Mouse (Mus musculus) thymus, postnatal 25 days (tissue): ENCODE measurements around the gene Wfdc2.
"Not testable (repeated sequence)": the region's sequence is repeated elsewhere in the genome, so short reads cannot be mapped to it uniquely, and the experiment has no call there.

Experiments
- DNase-seq: peaks from one replicate; pipeline ENCODE4 v3.0.0; 2022

Gene Wfdc2

DNA sequence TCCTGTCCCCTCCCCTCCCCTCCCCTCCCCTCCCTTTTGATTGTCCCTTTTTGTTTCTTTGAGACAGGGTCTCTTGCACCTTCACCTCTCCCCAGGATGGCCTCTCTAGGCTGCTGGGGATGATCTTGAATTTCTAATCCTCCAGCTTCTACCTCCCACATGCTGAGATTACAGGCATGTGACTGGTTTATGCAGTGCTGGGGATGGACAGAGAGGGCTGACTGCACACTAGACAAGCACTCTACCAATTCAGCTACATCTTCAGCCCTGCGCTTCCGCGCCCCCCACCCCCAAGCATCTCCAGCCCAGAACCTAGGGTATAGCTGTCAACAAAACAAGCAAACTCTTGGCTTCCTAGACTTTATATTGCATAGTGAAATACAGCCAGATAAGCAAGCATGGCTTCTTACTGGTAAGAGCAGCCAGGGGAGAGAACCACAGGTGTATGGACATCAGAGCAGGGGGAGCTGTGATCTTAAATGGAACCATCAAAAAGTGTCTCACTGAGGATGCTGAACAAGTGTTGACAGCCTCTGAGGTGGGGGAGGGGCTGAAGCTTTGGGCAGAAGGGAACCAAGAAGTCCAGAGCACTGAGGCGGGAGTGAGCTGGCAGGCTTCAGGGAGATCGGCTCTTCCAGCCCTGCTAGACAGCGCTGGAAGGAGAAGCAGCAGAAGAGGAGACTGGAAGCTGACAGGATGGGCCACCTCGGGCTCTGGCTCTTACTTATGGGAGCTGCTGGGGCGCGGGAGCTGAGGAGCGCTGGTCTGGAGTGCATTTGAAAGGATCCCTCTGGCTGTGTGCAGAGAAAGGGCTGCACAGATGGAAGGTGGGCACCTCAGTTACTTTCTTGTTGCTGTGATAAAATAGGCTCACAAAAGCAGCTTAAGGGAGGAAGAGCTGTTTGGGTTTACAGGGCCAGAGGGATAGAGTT, 12.0 kb upstream of the Wfdc2 start:
- DNase-seq, result no peak

DNA sequence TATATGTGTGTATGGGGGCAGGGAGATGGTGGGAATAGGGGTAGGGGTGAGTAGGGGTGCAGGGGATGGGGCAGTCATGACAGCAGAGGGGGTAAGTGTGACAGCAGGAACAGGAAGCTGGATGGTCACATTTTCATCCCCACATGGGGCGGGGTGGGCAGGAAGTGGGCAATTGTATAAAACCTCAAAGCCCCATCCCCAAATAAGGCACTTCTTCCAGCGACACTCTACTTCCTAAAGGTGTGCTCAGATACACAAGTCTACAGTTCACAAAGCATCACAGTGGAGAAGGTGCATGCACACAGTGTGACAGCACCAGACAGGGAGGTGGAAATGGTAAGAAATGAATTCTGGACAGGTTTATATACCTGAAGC, 11.3 kb upstream of the Wfdc2 start:
- no peak for DNase-seq

DNA sequence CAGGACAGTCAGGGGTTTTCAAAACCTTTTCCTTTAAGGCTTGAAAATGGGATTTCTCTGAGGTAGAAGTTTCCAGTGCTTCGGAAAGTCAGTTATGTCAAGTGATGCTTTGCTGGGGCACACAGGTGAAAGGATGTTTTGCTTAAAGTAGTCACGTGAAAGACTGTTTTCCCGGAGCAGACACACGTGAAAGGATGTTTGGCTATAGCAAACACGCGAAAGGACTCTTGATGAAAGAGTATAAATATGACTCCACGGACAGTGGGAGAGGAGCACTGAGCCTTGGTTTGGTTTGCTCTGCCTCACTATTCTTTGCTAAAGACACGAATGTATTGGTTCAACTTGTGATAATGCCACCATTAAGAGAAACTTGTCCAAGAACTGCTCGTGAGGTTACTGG, 10.7 kb upstream of the Wfdc2 start:
- no peak for DNase-seq

DNA sequence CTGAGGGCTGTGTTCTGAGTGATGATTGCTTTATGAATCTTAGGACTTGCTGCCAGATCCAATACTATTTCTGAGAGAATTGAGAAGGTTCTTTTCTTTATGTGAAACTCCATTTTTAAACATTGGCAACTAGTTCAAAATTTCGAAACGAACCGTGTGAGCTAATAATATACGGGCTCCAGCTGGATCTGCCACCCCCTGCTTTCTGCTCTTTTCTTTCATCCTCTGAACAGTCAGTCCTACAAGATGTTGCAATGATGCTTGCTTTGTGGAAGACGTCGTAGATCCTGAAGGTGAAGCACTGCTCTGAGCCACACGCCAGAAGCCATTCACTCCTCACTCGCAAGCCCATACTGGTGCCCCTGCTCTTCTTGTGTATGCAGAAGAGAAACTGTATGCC, 3.8 kb upstream of the Wfdc2 start:
- DNase-seq, result no peak

DNA sequence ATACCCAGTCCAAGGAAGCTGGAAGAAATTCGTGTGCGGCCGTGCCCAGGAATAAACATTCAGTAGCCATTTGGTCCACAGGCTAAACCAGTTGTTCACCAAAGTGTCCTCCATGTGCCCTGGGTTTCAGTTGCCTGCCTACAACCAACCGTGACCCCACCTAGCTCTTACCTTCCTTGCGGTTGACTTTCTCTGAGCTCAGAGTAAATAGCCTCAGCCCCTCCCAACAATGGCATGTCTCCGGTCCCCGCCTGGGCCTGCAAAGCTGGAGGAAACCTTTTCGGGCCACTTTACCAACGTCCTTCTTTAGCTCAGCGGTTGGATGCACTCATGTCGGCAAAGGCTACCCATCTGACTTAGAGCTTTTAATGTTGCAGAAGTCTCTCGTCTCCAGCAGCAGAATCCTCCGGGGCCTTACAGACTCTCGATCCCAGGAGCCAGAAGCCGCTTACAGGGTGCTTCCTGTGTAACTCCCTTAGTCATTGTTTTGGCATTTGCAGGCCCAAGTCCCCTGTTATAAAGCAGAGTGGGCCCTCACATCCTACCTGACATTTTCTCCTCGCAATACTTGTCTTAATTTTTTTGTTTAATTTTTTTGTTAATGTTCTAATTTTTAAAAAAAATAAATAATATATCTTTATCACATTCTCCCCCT, 3.1 kb upstream of the Wfdc2 start:
- DNase-seq, result no peak

DNA sequence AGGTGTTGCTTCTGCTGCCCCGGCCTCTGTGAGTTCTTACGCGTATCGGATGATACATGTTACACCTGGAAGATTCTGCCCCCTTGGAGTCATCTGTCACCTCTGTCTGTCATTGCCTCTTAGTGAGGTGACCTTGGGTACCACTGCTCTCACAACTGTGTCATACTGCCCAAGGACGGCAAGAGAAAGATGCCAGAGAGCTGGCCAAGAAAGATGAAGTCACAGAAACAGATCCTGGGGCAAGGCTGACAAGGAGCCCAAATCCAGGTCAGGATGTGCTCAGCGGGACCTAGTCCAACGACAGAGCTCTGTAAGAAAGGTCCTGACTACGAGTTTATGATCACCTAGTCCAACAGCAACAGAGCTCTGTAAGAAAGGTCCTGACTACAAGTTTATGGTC, 2.1 kb upstream of the Wfdc2 start:
- DNase-seq, result no peak

DNA sequence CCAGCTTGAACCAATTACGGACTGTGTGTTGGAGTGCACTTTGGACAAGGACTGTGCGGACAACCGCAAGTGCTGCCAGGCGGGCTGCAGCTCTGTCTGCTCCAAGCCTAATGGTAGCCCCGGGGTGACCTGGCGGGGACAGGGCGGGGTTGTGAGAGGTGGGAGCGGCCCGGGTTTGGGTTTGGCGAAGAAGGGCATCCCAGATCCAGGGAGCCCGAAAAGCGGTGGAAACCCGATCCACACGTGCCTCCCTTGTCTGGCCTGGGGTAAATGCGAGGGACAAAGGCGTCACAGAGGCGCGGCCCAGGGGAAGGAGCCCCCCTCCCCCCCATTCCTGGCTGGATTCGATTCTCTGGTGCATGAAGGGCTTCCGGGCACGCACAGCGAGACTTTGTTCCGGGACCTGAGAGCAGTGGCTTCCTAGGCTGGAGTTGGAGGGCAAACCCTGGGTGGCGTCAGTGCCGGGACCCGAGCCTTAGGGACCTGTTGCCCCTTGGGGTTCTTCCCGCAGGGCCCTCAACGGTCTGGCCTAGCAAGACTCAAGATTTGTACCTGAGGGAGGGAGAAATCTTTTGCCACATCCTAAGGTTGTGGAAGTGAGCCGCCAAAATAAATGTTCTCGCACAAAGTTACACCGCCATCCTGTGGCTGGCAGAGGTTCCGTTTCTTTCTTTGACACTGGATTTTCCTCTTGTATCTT, 1.3 kb downstream of the Wfdc2 start:
- peak; percentile 13 for DNase-seq

DNA sequence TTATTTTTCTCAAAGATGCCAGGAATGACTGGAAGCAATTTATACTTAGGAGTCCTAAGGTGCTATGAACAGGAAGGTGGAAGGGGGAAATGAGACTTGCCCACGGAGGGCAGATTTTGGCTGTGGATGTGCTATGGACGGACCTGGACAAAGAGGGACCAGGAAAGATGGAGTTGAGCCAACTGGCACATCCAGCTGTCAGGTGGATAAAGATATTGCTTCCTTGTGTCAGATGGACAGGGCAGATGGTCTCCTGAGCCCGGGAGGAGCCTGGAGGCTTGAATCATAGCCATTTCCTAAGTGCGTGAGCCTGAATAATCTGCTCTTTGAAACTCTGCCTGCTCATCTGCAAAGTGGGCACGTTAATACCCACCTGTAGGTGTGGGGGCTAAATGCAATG, 2.1 kb downstream of the Wfdc2 start:
- no peak for DNase-seq

GRCm38 (mm10) chr2:164566997-164567396, 4.8 kb downstream of the Wfdc2 start:
- no peak for DNase-seq

- DNase-seq, result no peak
These were observed 5.2 kb downstream of the Wfdc2 start for GRCm38 (mm10) chr2:164567460-164567859.

DNA sequence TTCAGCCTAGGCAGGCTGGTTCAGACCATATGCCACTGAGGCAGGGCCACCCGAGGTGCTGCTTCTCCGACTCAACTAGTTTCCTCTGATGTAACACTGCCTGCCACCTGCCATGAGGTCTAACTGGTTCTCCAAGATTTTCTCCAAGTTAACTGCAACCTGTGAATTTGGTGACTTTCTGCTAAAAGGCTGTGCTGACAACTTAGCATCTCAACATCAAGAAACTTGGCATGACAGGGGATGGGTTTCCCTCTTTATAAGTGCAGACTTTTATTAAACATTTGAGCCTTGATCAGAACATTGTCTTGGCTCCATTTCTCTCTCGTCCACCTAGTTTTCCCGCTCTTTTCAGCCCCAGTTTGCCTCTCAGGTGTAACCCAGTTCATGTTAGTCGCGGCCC, 11.1 kb downstream of the Wfdc2 start, which contains the start of gene Spint3:
TSS of gene Spint3 (minus strand) at position 101 of the 400 bp plus-strand sequence.
- DNase-seq, result not testable (repeated sequence)

DNA sequence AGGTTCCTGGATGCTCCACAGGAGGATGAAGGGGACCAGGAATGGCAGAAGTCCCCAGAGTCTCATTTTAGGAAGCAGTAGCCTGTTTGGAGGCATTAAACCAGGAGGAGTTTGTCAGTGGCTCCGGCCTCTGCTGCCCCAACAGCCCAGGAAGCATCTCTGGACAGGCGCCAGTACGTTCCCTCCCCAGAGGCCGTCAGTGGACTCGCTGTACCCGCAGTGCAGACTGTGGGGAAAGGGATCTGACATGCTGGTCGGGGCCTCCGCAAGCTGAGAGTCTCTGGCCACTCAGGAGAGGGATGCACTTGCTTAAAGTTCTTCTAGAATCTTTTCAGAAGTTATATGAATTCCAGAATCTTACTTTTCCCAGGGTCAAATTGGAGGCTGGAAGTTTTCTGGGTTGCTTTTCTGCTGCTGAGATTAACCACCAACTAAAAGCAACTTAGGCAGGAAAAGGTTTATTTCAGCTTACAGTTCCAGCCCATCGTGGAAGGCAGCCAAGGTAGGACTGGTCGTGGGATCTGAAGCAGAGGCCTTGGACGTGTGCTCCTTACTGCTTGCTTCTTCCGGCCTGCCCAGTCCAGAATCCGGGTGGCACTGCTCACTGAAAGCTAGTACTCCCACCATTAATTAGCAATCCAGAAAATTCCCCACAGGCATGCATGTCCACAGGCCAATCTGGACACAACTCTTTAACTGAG, 23.0 kb downstream of the Wfdc2 start, which contains the start of gene Wfdc6a:
TSS of gene Wfdc6a (minus strand) at position 423 of the 701 bp plus-strand sequence.
- DNase-seq, result not testable (repeated sequence)

- no peak for DNase-seq
These were observed 29.8 kb downstream of the Wfdc2 start for GRCm38 (mm10) chr2:164592014-164592413.

GRCm38 (mm10) chr2:164593494-164593893, 31.3 kb downstream of the Wfdc2 start, which contains the start of gene Eppin:
Gene Eppin, minus strand, starts transcription at chr2:164593594.
- DNase-seq, result no peak

DNA sequence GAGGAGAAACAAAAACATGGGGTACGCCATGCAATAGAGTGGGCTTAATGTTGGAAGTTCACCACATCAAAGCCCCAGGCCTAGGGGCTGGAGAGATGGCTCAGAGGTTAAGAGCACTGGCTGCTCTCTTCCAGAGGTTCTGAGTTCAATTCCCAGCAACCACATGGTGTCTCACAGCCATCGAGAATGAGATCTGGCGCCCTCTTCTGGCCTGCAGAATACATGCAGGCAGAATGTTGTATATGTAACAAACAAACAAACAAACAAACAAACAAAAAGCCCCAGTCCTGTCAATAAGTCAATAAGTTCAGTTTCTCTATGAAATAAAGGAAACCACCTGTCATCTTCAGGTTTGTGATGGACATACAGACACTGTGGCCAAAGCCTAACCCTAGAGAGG, 38.0 kb downstream of the Wfdc2 start:
- DNase-seq, result no peak

GRCm38 (mm10) chr2:164603482-164603881, 41.3 kb downstream of the Wfdc2 start:
- DNase-seq, result no peak

- no peak for DNase-seq
These were observed 42.2 kb downstream of the Wfdc2 start for GRCm38 (mm10) chr2:164604411-164604810.

DNA sequence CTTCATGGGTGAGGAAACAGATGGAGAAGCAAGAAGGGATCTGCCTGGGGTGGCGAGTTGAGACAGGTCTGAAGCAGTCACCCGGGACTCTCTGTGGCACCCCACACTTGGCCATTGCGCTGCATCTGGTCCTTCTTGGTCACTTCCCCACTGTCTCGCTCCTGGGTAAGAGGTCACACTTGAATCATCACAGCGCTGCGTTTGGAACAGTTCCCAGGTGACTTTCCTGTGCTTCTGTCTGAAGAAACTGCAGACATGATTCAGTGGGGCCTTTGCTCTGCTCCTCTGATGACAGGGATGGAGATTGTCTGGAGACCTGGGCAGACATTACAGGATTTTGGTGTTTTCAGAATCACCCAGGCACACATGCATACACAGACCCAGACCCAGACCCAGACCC, 46.6 kb downstream of the Wfdc2 start:
- DNase-seq, result no peak

DNA sequence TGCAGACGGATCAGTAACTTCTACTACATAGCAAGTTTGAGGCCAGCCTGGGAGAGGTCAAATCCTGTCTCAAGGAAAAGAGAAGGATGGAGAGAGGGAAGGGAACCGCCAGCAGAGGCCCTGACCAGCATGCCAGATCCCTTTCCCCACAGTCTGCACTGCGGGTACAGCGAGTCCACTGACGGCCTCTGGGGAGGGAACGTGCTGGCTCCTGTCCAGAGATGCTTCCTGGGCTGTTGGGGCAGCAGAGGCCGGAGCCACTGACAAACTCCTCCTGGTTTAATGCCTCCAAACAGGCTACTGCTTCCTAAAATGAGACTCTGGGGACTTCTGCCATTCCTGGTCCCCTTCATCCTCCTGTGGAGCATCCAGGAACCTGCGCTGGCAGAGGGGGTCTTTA, 51.3 kb downstream of the Wfdc2 start, which contains the start of the genes Wfdc6b and Wfdc8:
TSS of gene Wfdc6b (plus strand) at position 52 of the 400 bp plus-strand sequence.
TSS of gene Wfdc8 (minus strand) at position 156 of the 400 bp plus-strand sequence.
- DNase-seq, result not testable (repeated sequence)

- DNase-seq, result no peak
These were observed 53.2 kb downstream of the Wfdc2 start for GRCm38 (mm10) chr2:164615386-164615785.
